ENCODE assay signal across 9 mouse cellular contexts in genomic region chr10:93608051-93608450, GRCm38 (mm10). TPM values are rescaled to one million over a fixed set of nuclear protein-coding genes. Genes with fewer than 3 reads are reported as not detected.
DNase-seq lines count a peak whose midpoint lies in the region; ATAC-seq and TF ChIP-seq lines count a peak whose summit lies in the region.
"Had no signal": no experiment of that assay in that cellular context is flagged by ENCODE, and none has a peak within 500 bp of the region (broad histone marks: within the 10 kb centered on the region; RNA-seq: fewer than 3 reads in every experiment).

No protein-coding gene starts in this region.

- no peaks in the 10 kb centered on the region; the same call in 1 of the 2 replicates for H3K9me3 ChIP-seq in forebrain, embryonic 11.5 days (ENCODE audit: control insufficient read depth, low read length)
- H3K9me3 ChIP-seq in forebrain, embryonic 10.5 days = 0 out of 2 replicates have a peak, but pooled peaks cover 3% of the 10 kb centered on the region
- no peaks in the 10 kb centered on the region for H3K9me3 ChIP-seq in lung, postnatal 0 days (ENCODE audit: low read length)
- H3K9me3 ChIP-seq: hindbrain, embryonic 15.5 days had no signal

- DNase-seq in forebrain, embryonic 11.5 days (ENCODE audit: low spot score) = peak; percentile 62
- DNase-seq in forebrain, embryonic 10.5 days (ENCODE audit: extremely low spot score, low spot score) = no peak
- no peak for DNase-seq in lung, postnatal 0 days (ENCODE audit: low spot score)
- DNase-seq in lung, postnatal 36 days = no peak
- DNase-seq in adipocyte (ENCODE audit: low spot score) = peak; percentile 2
- DNase-seq in naive thymus-derived CD4-positive, alpha-beta T cell, adult 2 months (ENCODE audit: low read depth) = peak; percentile 65
- DNase-seq in Muller cell, postnatal 12 days (ENCODE audit: inconsistent ontology term) = no peak

- ATAC-seq in forebrain, embryonic 11.5 days (replicated peaks; ENCODE audit: low FRiP score) = no peak
- no peak for ATAC-seq in lung, postnatal 0 days
- ATAC-seq in granulocyte monocyte progenitor cell, adult 5-6 weeks (replicated peaks; ENCODE audit: poor library complexity, severe bottlenecking) = no peak

- H3K36me3 ChIP-seq in forebrain, embryonic 11.5 days (ENCODE audit: control insufficient read depth, insufficient read depth, low read length) = no peaks in the 10 kb centered on the region
- no peaks in the 10 kb centered on the region for H3K36me3 ChIP-seq in forebrain, embryonic 10.5 days (replicated peaks)
- H3K36me3 ChIP-seq in lung, postnatal 0 days (ENCODE audit: insufficient read depth, low read length) = no peaks in the 10 kb centered on the region
- H3K36me3 ChIP-seq: hindbrain, embryonic 15.5 days had no signal

- H3K4me2 ChIP-seq in forebrain, embryonic 11.5 days (ENCODE audit: low read depth, low read length, severe bottlenecking) = no peak overlapping the region
- no peak overlapping the region for H3K4me2 ChIP-seq in lung, postnatal 0 days (replicated peaks; ENCODE audit: low read depth, low read length)
- H3K4me2 ChIP-seq: hindbrain, embryonic 15.5 days had no signal

- H3K4me1 ChIP-seq in forebrain, embryonic 11.5 days (replicated peaks; ENCODE audit: control insufficient read depth, insufficient read depth, low read length) = no peaks in the 10 kb centered on the region
- no peaks in the 10 kb centered on the region for H3K4me1 ChIP-seq in forebrain, embryonic 10.5 days
- H3K4me1 ChIP-seq in lung, postnatal 0 days (ENCODE audit: insufficient read depth, low read depth, low read length) = no peaks in the 10 kb centered on the region

- no peak overlapping the region for H3K4me3 ChIP-seq in forebrain, embryonic 11.5 days (ENCODE audit: low read depth, low read length)
- H3K4me3 ChIP-seq in forebrain, embryonic 10.5 days = no peak overlapping the region
- H3K4me3 ChIP-seq in lung, postnatal 0 days (ENCODE audit: low read depth, low read length) = no peak overlapping the region
- H3K4me3 ChIP-seq: hindbrain, embryonic 15.5 days had no signal

- peak; percentile 65 for TF ChIP-seq CTCF in lung, postnatal 0 days (IDR thresholded peaks at IDR 0.05)

- 59% methylated on average over 9 of the region's 9 CpGs for WGBS in forebrain, embryonic 11.5 days
- 67% methylated on average over 9 of the region's 9 CpGs for WGBS in forebrain, embryonic 10.5 days
- WGBS in lung, postnatal 0 days = 46% methylated on average over 9 of the region's 9 CpGs

- H3K9ac ChIP-seq in forebrain, embryonic 11.5 days (ENCODE audit: low read length) = no peak overlapping the region
- no peak overlapping the region for H3K9ac ChIP-seq in lung, postnatal 0 days (replicated peaks; ENCODE audit: low read depth)
- H3K9ac ChIP-seq: hindbrain, embryonic 15.5 days had no signal

- TF ChIP-seq EP300 in lung, postnatal 0 days (IDR thresholded peaks at IDR 0.05) = no peak

- no peaks in the 10 kb centered on the region for H3K27me3 ChIP-seq in forebrain, embryonic 11.5 days (ENCODE audit: control insufficient read depth, insufficient read depth, low read length)
- no peaks in the 10 kb centered on the region for H3K27me3 ChIP-seq in forebrain, embryonic 10.5 days (ENCODE audit: poor library complexity, severe bottlenecking)
- H3K27me3 ChIP-seq in lung, postnatal 0 days (replicated peaks; ENCODE audit: insufficient read depth, low read length) = no peaks in the 10 kb centered on the region
- H3K27me3 ChIP-seq: hindbrain, embryonic 15.5 days had no signal

- H3K27ac ChIP-seq in forebrain, embryonic 11.5 days (ENCODE audit: low read depth, low read length) = no peak overlapping the region
- H3K27ac ChIP-seq in forebrain, embryonic 10.5 days = no peak overlapping the region
- no peak overlapping the region for H3K27ac ChIP-seq in lung, postnatal 0 days (ENCODE audit: low read length)
- H3K27ac ChIP-seq: hindbrain, embryonic 15.5 days had no signal

RNA-seq across cellular contexts. Expression of gene Snrpf, which starts 18.5 kb away (rescaled TPM):
- polyA plus RNA-seq in forebrain, embryonic 11.5 days (2014; fragmentation: Nextera tagmentation; extraction: Ambion mirVana) = 155 and 161 TPM in 2 replicates
- 202 and 205 TPM in 2 replicates for polyA plus RNA-seq in forebrain, embryonic 10.5 days (2016; fragmentation: Nextera tagmentation; extraction: Ambion mirVana)
- 46.1 and 58.7 TPM in 2 replicates for polyA plus RNA-seq in lung, postnatal 0 days (2015; fragmentation: Nextera tagmentation; extraction: Ambion mirVana)
- 231 and 253 TPM in 2 replicates for total RNA-seq in granulocyte monocyte progenitor cell, adult 5-6 weeks (2014; fragmentation: Nextera tagmentation)
- total RNA-seq in granulocyte monocyte progenitor cell, adult 5-6 weeks (2017) = 215 and 233 TPM in 2 replicates

RNA-seq across cellular contexts. Expression of gene Ntn4, which starts 32.4 kb away (rescaled TPM):
- 2.9 and 4.4 TPM in 2 replicates for polyA plus RNA-seq in forebrain, embryonic 11.5 days (2014; fragmentation: Nextera tagmentation; extraction: Ambion mirVana)
- polyA plus RNA-seq in forebrain, embryonic 10.5 days (2016; fragmentation: Nextera tagmentation; extraction: Ambion mirVana) = 0.84 and 1.1 TPM in 2 replicates
- 1.3 and 1.4 TPM in 2 replicates for polyA plus RNA-seq in lung, postnatal 0 days (2015; fragmentation: Nextera tagmentation; extraction: Ambion mirVana)
- total RNA-seq in granulocyte monocyte progenitor cell, adult 5-6 weeks (2014; fragmentation: Nextera tagmentation) = not detected in 2 replicates
- not detected in 2 replicates for total RNA-seq in granulocyte monocyte progenitor cell, adult 5-6 weeks (2017)

Comparison
In these comparisons a context has a peak if more than half of its experiments do, and no peak if none do; other contexts are left out.
1. DNase-seq: peak in forebrain, embryonic 11.5 days (single experiment), adipocyte (single experiment) and naive thymus-derived CD4-positive, alpha-beta T cell, adult 2 months (single experiment); none in forebrain, embryonic 10.5 days (single experiment), lung, postnatal 0 days (single experiment), lung, postnatal 36 days (single experiment) and Muller cell, postnatal 12 days (single experiment).